Mouse (Mus musculus) hindbrain, embryonic 11.5 days (tissue): ENCODE data around the gene Cdc14b. TPM values are rescaled to one million over a fixed set of nuclear protein-coding genes. Genes with fewer than 3 reads are reported as not detected.

Experiments used
- ATAC-seq: fragments of 200-750 bp; cut with Nextera tagmentation; 2 replicates; pipeline ENCODE4 v1.8.0; 2017; ENCODE audit warnings: mild to moderate bottlenecking, moderate TSS enrichment, moderate library complexity; ENCODE audit not compliant: low FRiP score
- DNase-seq: peaks from one replicate; pipeline ENCODE4 v3.0.0-alpha.2; 2015; ENCODE audit warnings: low spot score
- H3K27ac ChIP-seq: fragments of 300-500 bp; sonication (generic); 2 replicates; pipeline ENCODE4 v1.5.1; 2014; ENCODE audit warnings: mild to moderate bottlenecking, low read depth, low read length
- H3K27me3 ChIP-seq: fragments of 300-500 bp; sonication (generic); 2 replicates; pipeline ENCODE4 v1.6.1; 2014; ENCODE audit warnings: mild to moderate bottlenecking, low read length, moderate library complexity, mixed read lengths; ENCODE audit not compliant: control insufficient read depth, insufficient read depth
- H3K36me3 ChIP-seq: fragments of 300-500 bp; sonication (generic); 2 replicates; pipeline ENCODE4 v1.6.1; 2014; ENCODE audit warnings: mild to moderate bottlenecking, low read length, moderate library complexity, mixed read lengths; ENCODE audit not compliant: control insufficient read depth, insufficient read depth
- H3K4me1 ChIP-seq: fragments of 300-500 bp; sonication (generic); replicated peaks from 2 replicates; pipeline ENCODE4 v1.6.1; 2014; ENCODE audit warnings: low read length, mixed read lengths; ENCODE audit not compliant: control insufficient read depth, insufficient read depth
- H3K4me2 ChIP-seq: fragments of 300-500 bp; sonication (generic); replicated peaks from 2 replicates; pipeline ENCODE4 v1.6.1; 2014; ENCODE audit warnings: mild to moderate bottlenecking, low read depth, low read length
- H3K4me3 ChIP-seq: fragments of 300-500 bp; sonication (generic); 2 replicates; pipeline ENCODE4 v1.5.1; 2014; ENCODE audit warnings: low read depth, low read length
- H3K9ac ChIP-seq: fragments of 300-500 bp; sonication (generic); 2 replicates; pipeline ENCODE4 v1.6.1; 2014; ENCODE audit warnings: low read depth, low read length
- H3K9me3 ChIP-seq: fragments of 300-500 bp; sonication (generic); 2 replicates; pipeline ENCODE4 v1.6.1; 2016; ENCODE audit warnings: low read length; ENCODE audit not compliant: control insufficient read depth
- WGBS: fragments of 180-500 bp; shearing (Covaris S2); extraction: QIAGEN DNeasy Blood & Tissue Kit; methylation state at CpG from one replicate; pipeline ENCODE4 v1.1.7; 2014; 5-methylcytosine and 5-hydroxymethylcytosine counted together
- polyA plus RNA-seq: library from polyadenylated mRNA; unstranded; fragments of >200 nt; fragmentation: Nextera tagmentation; extraction: Ambion mirVana; gene quantifications from 2 replicates; pipeline ENCODE4 v1.2.1, GENCODE M21; 2014

Cdc14b gene
- polyA plus RNA-seq, 1 experiment from 2014 or later, result 14.9 TPM

GRCm38 (mm10) chr13:64183583-64183982 is 91.5 kb downstream of the Cdc14b start:
- Histone ChIP-seq H3K9ac (no peak overlapping the region), H3K4me1 (no peaks in the 10 kb centered on the region), H3K27me3 (no peaks in the 10 kb centered on the region), H3K4me2 (no peak overlapping the region), H3K36me3 (no peaks in the 10 kb centered on the region), H3K4me3 (no peak overlapping the region), H3K27ac (no peak overlapping the region), H3K9me3 (no peaks in the 10 kb centered on the region)
- DNase-seq (no peak), ATAC-seq (no peak)
- 80% methylated on average over 4 of the region's 4 CpGs for WGBS

- Histone ChIP-seq H3K9me3 (no peaks in the 10 kb centered on the region), H3K4me2 (no peak overlapping the region), H3K36me3 (no peaks in the 10 kb centered on the region), H3K27ac (no peak overlapping the region), H3K9ac (no peak overlapping the region), H3K4me3 (no peak overlapping the region), H3K4me1 (no peaks in the 10 kb centered on the region), H3K27me3 (no peaks in the 10 kb centered on the region)
- DNase-seq, result no peak
- no peak for ATAC-seq
- 82% methylated on average over 2 of the region's 2 CpGs for WGBS
Observed at GRCm38 (mm10) chr13:64182091-64182490, 93.0 kb downstream of the Cdc14b start.

- Histone ChIP-seq H3K4me1 (no peaks in the 10 kb centered on the region), H3K9me3 (no peaks in the 10 kb centered on the region), H3K4me3 (no peak overlapping the region), H3K4me2 (no peak overlapping the region), H3K36me3 (no peaks in the 10 kb centered on the region), H3K27me3 (no peaks in the 10 kb centered on the region), H3K27ac (no peak overlapping the region), H3K9ac (no peak overlapping the region)
- DNase-seq (peak; percentile 59), ATAC-seq (no peak)
- 87% methylated on average over 3 of the region's 3 CpGs for WGBS
Observed at GRCm38 (mm10) chr13:64180888-64181287, 94.2 kb downstream of the Cdc14b start.

GRCm38 (mm10) chr13:64180300-64180699 is 94.8 kb downstream of the Cdc14b start:
- H3K9me3 ChIP-seq, result no peaks in the 10 kb centered on the region
- no peak overlapping the region for H3K9ac ChIP-seq
- H3K27ac ChIP-seq, result no peak overlapping the region
- H3K27me3 ChIP-seq, result no peaks in the 10 kb centered on the region
- H3K4me1 ChIP-seq, result no peaks in the 10 kb centered on the region
- no peak overlapping the region for H3K4me2 ChIP-seq
- whole genome bisulfite sequencing, result 89% methylated on average over 4 of the region's 4 CpGs
- H3K4me3 ChIP-seq, result no peak overlapping the region
- ATAC-seq, result no peak
- no peaks in the 10 kb centered on the region for H3K36me3 ChIP-seq
- DNase-seq, result no peak

- Histone ChIP-seq H3K4me3 (no peak overlapping the region), H3K9me3 (no peaks in the 10 kb centered on the region), H3K9ac (no peak overlapping the region), H3K36me3 (no peaks in the 10 kb centered on the region), H3K4me2 (no peak overlapping the region), H3K4me1 (no peaks in the 10 kb centered on the region), H3K27me3 (no peaks in the 10 kb centered on the region), H3K27ac (no peak overlapping the region)
- no peak for ATAC-seq
- no peak for DNase-seq
- 72% methylated on average over 13 of the region's 13 CpGs for WGBS
Observed at GRCm38 (mm10) chr13:64178746-64179652, 96.1 kb downstream of the Cdc14b start.

- no peaks in the 10 kb centered on the region for H3K9me3 ChIP-seq
- no peaks in the 10 kb centered on the region for H3K27me3 ChIP-seq
- H3K9ac ChIP-seq, result no peak overlapping the region
- 79% methylated on average over 7 of the region's 7 CpGs for WGBS
- no peaks in the 10 kb centered on the region for H3K36me3 ChIP-seq
- H3K27ac ChIP-seq, result no peak overlapping the region
- DNase-seq (no peak), ATAC-seq (no peak)
- H3K4me1 ChIP-seq, result no peaks in the 10 kb centered on the region
- H3K4me3 ChIP-seq, result no peak overlapping the region
- no peak overlapping the region for H3K4me2 ChIP-seq
Observed at GRCm38 (mm10) chr13:64178000-64178399, 97.1 kb downstream of the Cdc14b start.

GRCm38 (mm10) chr13:64169746-64170145 is 105.3 kb downstream of the Cdc14b start:
- Histone ChIP-seq H3K4me3 (no peak overlapping the region), H3K9me3 (peaks cover 15% of the 10 kb centered on the region), H3K4me1 (no peaks in the 10 kb centered on the region), H3K27ac (no peak overlapping the region), H3K9ac (no peak overlapping the region), H3K36me3 (peaks cover 9% of the 10 kb centered on the region), H3K4me2 (no peak overlapping the region), H3K27me3 (no peaks in the 10 kb centered on the region)
- ATAC-seq (no peak), DNase-seq (no peak)
- 94% methylated on average over 25 of the region's 25 CpGs for WGBS

- H3K4me2 ChIP-seq, result peak overlapping the region; percentile 98
- no peaks in the 10 kb centered on the region for H3K36me3 ChIP-seq
- WGBS, result 26% methylated on average over 13 of the region's 13 CpGs
- ATAC-seq (no peak), DNase-seq (no peak)
- no peaks in the 10 kb centered on the region; the same call in 1 of the 2 replicates for H3K27me3 ChIP-seq
- H3K9ac ChIP-seq, result peak overlapping the region; percentile 77; the same call in 1 of the 2 replicates
- H3K9me3 ChIP-seq, result peaks cover 2% of the 10 kb centered on the region; the same call in 1 of the 2 replicates
- H3K4me1 ChIP-seq, result 0 out of 2 replicates have a peak, but pooled peaks cover 2% of the 10 kb centered on the region
- H3K27ac ChIP-seq, result no peak overlapping the region
- H3K4me3 ChIP-seq, result peak overlapping the region; percentile 84
Observed at GRCm38 (mm10) chr13:64163147-64163715, 111.9 kb downstream of the Cdc14b start.
